Mouse (Mus musculus): ENCODE results near the gene Plcd3.

DNA sequence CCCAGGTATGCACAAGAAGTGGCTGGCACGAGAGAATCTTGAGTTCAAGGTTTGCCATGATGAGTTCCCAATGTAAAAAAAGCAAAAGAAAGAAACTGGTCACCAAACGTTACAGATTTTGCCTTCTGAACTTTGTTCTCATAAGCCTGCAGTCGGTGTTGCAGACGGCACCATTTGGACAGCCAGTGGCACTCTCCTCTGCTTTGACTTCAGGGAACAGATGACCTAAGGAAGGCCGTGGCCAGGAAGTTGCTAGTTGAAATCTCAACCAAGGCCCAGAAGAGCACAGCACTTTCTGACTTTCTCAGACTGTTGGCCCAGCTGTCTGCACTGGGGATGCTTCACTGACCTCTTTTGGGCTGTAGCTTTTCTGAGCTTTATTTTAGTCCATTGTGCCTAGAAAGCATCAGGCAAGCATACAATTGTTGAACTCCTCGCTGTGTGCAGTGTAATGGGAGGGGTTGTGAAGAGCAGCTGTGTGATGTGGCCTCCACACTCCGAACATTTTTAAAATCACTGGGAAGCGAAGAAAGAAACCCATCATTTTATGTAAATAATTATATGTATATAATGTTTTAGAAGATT lies 64.5 kb downstream of the Plcd3 start:
- TF ChIP-seq CTCF (IDR thresholded peaks at IDR 0.05; ENCODE audit: extremely low read depth, insufficient read depth, insufficient read length, insufficient replicate concordance) (no peak), POLR2A (IDR thresholded peaks at IDR 0.05; ENCODE audit: low read depth, low read length) (no peak)
